Mouse (Mus musculus) left cerebral cortex, adult 8-10 months (tissue): ENCODE measurements around the gene Apoc2. TPM values are rescaled to one million over a fixed set of nuclear protein-coding genes. Genes with fewer than 3 reads are reported as not detected.

Experiments
- DNase-seq, 2 experiments: peaks; one replicate each; pipeline ENCODE4 v3.0.0; 2022; ENCODE audit warnings: low spot score in 2 of 2
- total RNA-seq, 4 experiments: library from RNA; stranded (reverse); gene quantifications; 2 replicates each; pipeline ENCODE4 v1.2.4; 2022

The Apoc2 gene
- total RNA-seq, 4 experiments from 2014 or later: not detected

DNA sequence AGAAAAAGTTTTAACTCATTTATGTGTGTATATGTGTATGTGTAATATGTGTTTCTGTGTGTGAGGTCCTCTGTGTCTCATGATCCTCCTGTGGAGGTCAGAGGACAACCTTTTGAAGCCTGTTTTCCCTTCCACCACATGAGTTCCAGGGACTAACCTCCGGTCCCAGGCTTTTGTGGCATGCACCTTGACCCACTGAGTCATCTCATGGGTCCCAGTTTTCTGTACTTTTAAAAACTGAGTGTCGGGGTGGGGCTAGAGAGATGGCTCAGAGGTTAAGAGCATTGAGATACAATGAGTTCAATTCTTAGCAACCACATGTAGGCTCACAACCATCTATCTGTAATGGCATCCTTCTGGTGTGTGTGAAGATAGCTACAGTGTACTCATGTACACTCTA, 3.0 kb upstream of the Apoc2 start:
- no peak for DNase-seq

DNA sequence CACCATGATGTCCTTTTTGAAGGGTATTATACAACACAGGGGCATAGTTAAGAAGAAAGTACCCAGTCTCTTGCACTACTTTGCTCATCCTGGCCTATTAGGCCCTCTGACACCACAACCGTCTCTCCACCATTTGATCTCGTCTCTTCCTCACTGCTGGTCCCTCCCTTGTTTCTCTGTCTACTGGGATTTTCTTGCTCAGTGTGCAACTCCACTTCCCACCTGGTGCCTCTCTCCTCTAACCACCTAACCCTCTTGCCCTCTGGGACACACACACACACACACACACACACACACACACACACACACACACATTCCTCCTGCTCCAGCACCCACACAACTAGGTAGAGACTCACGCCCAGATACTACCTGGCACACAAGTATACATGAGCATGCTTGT, 1.2 kb upstream of the Apoc2 start:
- no peak for DNase-seq

DNA sequence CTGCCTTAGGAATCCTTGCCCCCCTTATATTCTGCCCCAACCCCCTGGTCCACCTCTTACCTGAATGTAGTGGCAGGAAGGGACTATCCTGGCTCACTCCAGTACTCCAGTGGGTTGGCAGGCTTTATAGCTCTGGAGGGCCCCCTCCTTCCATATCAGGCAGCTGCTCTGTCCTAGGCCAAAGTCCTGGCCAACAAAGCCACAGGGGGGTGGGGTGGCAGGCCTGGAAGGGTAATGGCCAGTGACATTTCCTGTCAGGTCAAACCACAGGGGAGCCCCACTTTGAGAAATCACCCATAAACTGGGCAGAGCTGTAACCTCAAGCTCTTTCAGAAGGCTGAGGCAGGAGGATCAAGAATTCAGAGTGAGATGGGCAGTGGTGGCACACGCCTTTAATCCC, 1.1 kb downstream of the Apoc2 start:
- DNase-seq: no peak

DNA sequence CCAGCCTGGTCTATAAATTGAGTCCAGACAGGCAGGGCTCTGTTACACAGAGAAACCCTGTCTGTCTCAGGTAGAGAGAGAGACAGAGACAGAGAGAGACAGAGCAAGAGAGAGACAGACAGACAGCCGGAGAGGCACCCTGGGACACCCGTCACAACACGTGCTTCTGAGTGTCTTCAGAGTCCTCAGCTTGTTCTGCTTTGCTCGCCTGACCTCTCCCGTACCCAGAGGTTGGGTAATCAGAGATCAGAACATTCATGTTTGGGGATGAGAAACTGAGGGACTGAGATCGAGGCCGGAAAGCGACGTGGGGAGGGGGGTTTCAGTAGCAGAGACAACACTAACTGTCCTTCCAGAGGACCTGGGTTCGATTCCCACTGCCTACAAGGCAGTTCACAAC, 1.9 kb downstream of the Apoc2 start:
- no peak for DNase-seq

DNA sequence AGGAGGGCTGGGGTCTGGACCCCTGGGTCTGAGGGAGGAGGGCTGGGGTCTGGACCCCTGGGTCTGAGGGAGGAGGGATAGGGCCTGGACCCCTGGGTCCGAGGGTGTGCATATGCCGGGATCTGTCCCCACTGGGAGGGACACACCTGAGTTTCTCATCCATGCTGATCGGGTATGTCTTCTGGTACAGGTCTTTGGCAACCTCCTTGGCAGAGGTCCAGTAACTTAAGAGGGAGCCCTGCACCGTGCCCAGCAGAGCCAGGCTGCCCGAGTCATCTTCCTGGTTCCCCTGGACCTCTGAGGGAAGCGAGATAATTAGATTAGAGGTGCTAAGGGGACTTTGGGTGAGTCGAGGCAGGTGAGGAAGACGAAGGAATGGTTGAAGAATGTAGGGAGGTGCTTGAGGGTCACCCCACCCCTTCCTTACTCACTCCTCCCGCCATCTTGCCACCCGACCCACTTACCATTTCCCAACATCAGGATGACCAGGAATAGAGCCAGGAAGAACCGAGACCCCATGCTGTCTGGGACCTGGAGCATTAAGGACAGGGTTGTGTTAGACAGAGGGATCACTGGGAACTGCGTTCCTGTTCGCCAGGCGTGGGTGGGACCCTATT, 4.5 kb downstream of the Apoc2 start:
- DNase-seq: no peak

DNA sequence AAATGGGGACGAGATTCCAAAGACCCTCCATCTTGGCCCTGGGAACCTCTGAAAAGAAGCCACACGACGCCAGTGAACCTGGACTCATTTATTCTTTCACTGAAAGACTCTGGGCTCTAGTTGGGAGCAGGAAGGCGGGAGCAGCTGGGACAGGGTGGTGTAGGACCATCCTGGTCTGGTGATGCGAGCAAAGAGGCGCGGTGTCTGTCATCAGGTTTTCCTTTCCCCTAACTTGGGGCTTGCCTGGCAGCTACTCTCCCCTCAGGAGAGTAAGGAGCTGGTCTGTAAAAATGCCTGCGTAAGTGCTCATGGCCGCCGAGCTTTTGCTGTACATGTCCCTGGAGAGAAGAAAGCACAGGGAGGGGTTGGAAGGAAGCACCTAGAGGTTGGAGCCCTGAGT, 6.2 kb downstream of the Apoc2 start:
- no peak for DNase-seq

DNA sequence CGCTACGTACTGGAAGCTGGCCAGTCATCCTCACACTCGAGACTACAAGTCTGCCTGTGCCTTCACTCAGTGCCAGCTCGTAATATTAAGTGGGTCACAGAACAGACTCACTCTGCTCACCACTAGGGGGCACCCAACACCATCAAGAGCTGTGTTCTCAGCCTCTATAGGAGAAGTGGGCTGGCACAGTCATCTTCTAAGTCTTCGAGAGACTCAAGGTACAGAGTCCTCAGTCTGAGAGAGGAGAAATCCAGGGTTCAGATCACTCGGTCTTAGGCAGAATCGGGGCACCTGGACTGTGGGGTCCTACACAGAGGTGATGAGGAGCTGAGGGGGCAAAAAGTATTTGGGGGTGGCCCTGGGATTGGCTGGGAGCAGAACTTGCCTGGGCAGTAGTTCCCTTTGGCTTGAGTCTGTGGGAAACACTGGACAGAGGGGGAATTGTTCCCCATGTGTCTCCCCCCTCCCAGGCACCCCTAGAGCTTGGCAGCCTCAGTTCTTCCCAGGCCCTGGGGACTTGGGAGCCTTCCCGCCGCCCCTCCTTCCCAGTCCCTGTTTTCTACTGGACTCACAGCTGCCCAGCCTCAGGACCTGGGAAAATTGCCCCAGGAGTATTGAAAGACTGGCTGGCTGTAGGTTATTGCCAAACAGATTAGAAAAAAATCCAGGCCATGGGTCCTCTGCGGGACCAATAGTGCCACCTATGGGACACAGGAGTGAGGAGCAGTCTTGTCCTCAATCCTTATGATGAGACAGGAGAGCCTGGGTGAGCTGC, 8.6 kb downstream of the Apoc2 start:
- DNase-seq: peak; percentile 70 to 92

DNA sequence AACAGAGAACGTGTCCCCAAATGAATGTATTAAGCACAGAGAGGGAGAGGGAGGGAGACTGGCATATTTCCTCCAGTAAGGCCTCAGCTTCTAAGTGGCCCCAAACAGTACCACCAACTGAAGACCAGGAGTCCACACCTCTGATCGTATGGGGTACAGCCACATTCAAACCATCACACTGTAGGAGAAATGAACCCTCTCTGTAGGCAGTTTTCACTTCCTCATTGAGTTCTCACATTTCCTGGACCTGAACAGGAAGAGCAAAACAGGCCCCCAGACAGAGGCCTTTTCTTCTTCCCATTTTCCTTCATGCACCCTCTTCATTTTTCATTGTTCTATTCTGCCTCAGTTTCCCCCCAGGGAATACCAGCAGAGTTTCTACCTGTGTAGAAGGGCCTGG, 10.3 kb downstream of the Apoc2 start:
- no peak for DNase-seq

DNA sequence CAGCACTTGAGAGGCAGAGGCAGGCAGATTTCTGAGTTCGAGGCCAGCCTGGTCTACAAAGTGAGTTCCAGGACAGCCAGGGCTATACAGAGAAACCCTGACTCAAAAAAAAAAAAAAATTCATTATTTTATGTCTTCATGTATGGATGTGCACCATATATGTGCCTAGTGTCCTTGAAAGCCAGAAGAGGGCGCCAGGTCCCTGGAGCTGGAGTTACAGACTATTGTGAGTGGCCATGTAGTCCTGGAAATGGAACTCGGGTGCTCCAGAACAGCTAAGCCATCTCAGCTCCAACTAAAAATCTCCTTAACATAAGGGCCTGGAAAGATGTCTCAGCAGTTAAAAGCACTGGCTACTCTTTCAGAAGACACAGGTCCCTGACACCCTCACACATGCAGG, 11.0 kb downstream of the Apoc2 start:
- no peak for DNase-seq

DNA sequence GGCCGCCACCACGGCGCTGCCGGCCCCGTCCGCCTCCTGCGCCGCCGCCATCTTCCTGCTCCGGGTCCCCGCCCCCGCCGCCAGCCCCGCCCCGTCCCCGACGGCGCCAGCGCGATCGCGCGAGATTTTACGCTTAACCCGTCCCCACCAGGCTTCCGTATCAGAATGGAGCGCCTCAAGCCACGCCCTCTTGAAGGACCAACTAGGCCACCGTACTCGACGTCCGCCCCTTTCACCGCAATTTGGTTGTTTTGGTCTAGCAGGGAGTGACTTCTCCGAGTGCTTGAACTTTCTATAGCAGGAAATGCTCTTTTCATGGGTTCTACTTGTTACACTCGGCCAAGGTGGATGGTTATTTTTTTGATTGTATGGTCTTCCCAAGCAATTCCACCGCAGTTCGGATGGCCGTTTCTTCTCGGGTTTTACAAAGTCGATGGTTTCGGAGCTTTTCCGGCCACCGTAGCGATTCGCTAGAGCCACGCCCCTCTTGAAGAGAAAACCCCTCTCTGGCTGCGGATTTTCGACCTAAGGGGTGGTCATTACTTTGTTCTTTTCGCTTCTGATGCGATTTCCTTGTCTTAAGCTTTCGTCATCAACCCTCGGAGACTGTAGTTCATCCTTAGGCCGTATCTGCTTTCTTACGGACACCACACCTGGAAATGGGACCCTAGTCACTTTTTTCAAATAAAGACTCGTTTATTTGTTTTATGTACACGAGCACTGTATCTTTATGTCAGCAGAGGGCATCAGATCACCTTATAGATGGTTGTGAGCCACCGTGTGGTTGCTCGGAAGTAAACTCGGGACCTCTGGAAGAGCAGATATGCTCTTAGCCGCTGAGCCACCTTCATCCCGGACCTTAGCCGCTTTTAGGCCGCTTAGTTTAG, 12.5 kb downstream of the Apoc2 start, which contains the start of gene Clptm1:
Clptm1 (minus strand) TSS at position 79 of the 887 bp plus-strand sequence.
- peak; percentile 96 to 98 for DNase-seq

DNA sequence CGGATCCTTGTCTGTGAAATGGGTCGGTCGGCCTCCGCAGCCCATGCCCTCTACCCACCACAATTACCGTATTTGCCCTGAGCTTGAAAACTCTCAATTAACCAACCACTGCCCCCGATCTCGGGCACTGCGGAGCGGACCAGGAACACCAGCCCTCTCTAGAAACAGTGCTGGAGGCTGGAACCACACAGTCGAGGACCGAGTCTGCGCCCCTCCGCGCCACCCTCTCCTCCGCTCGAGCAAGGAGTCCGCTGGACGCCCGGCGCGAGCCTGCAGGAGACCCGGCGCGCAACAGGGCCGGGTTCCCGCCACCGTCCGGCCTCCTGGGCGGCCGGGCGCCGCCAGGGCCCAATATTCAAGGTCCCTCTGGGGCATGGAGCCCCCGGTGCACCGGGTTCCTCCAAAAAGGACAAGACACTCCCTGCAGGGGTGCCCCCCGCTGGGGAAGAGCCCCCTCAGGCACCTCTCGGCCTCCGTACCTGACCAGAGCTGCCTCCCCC, 13.2 kb downstream of the Apoc2 start:
- peak in 1 of 2 experiments; percentile 21 for DNase-seq

DNA sequence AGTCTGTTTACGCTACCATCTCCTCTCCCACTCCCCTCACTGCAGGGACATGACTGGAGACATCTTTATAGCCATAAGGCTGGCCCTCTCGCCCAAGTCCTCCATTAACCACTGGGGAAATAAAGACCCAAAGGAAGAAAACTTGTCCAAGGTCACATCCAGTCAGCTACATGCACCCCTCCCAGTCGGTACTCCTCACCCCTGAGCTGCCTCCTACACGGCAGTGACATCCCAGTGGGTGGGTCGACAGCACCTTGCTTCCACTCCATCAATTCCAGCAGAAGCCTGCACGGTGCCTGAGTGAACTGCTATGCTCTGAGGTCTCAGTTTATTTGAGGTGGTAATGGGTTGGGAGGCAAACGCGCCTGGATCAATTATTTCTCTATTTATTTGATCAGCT, 13.8 kb downstream of the Apoc2 start:
- peak in 1 of 2 experiments; percentile 25 for DNase-seq

DNA sequence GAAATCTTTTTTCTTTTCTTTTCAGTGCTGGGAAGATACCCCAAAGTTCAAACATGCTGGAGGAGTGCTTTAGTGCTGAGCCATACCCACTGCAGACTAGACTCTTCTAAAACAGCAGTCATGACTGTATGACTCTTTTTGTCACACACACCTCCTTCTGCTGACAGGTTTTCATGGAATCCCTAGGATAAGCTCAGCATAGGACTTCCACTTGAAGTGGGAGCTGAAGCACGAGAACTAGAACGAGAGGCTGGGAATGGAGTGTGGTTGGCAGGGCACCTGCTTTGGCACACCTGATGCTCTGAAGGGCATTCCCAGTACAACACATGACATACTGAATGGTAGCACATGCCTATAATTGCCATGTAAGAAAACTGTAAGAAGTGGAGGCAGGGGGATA, 25.1 kb downstream of the Apoc2 start:
- no peak for DNase-seq

DNA sequence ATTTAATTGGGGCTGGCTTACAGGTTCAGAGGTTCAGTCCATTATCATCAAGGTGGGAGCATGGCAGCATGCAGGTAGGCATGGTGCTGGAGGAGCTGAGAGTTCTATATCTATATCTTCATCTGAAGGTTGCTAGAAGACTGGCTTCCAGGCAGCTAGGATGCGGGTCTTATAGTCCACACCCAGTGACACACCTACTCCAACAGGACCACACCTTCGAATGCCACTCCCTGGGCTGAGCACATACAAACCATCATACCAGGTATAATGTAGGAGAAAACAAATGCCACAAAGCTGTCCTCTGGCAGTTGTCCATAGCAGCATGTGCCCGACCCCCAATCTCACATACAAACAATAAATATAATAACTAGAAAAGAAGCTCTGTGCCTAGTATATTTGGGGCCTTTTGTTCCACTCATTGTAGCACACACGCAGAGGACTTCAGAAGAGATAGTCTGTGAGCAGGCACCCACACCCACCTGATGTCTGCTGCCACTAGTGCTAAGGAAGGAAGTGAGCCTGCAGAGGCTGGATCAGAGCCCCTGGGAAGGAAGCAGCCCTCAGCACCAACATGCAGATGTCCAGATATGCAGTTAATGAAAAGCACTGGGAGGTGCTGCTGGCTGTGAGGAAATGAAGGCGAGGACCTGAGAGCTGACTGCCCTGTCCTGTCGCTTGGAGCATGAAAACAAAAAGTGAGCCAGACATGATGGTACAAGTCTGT, 26.5 kb downstream of the Apoc2 start:
- no peak for DNase-seq

DNA sequence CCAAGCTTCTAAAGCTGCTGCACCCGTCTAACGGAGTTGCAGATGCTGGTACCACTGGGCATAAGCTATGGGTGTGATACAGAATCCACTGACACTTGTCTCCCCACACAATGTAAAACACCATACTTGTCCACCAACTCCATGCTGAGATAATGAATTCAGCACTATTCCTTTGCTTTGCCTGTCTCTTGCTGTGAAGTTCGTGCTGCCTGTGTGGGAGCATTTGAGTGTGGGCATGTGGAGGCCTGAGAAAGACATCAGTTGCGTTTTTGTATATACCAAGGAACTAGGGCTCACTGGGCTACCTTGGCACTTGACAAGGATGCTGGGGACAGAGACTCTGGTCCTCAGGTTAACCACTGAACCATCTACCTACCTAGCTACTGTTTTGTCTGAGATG, 36.5 kb downstream of the Apoc2 start:
- DNase-seq: no peak

DNA sequence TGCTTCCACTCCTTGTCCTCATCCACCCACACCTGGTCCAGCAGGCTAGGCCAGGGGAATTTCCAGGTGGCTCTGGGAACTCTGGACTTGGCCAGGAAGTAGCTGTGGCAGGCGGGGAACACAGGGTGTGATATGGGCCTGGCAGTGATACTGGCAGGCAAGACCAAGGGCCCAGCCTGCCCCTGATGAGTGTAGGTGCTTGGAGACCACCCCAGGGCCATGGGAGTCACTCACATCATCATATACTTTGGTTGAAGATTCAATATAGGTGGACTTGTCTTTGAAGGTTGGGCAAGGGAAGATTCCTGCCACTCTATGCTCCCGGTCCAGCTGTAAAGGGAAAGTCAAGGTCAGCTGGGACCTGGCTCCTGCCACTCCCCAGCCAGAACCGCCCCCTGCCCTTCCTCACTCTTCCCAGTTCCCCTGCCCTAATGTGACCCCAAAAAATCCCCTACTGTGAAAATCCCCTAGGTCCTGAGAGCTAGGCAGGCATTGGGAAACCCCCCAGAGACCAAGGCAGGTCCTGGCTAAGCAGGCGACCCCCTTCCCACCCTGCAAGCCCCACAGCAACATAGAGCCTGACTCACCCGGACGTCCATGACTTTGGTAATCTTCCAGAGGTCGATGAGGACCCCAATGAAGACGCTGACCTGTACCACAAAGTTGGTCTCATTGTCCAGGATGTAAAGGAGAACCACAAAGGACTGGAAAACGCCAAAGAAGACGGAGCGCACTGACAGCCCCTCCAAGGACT, 42.5 kb downstream of the Apoc2 start:
- DNase-seq: no peak

DNA sequence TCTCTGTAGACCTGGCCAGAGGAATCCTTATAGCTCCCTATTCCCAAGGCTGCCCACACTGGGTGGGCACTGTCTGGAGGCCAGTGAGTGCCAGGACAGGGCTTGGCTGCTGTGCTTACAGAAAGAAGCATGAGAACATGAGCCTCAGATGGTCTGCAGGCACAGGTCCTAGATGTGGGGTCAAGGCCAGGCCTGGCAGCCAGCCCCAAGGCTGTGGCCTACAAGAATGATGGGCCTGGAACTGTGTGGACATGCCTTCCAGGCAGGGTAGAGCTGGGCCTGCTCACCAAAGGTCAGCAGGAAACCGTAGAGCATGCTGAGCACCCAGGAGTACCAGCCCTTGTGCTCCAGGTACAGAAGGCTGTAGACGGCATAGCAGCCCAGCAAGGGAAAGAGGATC, 43.1 kb downstream of the Apoc2 start:
- DNase-seq: no peak

DNA sequence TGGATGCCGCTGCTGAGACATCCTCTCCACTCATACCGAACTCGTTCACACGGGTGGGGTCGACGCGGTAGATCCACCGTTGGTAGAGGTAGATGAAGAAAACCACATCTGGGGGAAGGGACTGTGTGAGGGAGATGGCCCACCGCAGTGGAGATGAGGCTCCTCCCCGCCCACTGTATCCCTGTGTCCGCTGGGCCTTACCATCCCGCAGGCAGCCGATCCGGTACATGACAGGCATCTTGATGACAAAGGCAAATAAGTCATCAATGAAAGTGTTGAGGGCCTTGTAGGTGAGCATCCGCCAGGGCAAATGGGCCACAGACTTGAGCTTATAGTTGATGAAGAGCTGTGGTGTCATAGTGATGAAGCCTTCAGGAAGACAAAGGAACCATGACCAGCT, 43.9 kb downstream of the Apoc2 start:
- no peak for DNase-seq

DNA sequence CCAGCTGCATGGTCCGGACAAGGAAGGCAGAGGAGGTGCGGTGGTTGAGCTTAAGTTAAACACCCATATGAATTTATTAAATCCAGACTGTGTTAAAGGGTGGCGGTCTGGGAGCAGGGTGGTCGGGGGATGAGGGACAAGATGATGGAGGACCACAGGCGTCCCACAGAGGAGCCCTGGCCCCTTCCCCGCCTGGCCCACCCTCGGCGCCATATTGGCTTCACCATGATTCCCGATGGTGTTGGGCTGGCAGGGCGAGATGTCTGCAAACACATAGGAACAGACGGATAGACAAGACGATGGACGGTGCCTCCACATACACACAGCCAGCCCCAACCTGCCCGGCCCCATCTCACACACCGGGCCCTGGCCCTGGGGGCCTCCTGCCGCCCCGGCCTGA, 44.5 kb downstream of the Apoc2 start:
- no peak for DNase-seq

DNA sequence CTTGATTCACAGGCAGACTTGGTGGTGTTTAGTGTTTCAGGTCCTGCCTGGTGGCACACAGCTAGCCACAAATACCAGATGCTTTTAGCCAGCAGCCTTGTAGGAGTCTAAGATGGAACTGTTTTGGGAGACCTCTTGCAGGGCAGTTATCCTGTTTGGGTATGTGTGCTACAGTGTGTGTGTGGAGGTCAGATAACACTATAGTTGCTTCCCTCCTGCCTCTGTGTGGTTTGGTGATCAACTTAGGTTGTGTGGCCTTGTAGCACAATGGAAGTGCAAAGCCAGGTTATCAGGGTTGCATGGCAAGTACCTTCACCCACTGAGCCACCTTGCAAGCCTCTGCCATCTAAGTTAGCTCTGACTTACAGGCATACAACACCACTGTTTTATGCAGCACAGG, 45.0 kb downstream of the Apoc2 start:
- DNase-seq: no peak

DNA sequence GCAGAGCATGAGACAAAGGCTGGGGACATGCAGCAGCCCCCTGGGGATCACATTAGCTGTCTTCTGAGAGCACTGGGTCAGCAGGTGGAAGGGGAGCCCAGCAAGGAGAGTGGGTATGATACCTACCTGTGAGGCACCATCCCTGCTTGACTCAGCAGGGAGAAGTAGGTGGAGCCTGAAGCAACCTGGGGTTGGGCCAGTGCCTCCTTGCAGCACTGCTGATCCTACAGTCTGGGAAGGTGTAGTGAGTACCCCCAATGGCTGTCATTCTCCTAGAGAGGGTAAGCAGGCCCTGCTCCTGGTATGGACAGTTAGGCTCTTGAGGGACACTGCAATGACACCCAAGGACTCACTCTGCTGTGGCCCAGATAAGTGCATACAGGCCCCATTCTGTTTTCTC, 45.5 kb downstream of the Apoc2 start:
- DNase-seq: no peak
